Mouse (Mus musculus) spleen, adult 12 weeks (tissue): Measurements from ENCODE around the gene Ttc41.

Experiments used
- DNase-seq: peaks from one replicate; pipeline ENCODE4 v3.0.0; 2022; ENCODE audit warnings: low spot score

Gene Ttc41

DNA sequence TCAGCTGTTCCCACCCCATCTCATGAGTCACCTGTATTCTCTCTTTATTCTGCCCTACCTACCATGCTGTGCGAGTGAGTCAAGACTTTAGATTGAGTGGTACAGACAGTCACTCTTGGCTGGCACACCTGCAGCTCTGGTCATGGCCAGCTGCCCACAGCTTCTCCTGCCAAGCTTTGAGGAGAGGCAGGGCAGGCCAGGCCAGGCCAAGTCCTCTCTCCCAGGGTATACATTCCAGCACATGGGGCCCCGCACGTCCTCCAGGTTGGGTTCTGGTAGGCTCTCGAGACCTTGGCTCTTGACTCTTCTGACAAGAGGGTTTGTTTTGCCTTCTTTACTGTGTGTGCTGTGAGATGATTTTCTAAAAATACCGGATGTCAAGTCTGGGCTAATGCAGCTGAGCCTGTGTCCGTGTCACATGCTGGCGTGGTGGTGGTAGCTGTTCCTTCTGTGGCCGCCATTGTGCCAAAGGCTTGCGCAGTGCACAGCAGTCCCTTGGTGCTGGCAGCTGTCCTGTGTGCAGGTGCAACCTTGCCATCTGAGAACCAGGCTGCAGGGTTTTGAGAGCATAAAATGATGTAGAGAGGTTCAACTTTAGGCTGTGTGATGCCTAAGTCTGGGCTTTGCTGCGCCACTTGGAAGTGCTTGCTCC is 120.4 kb downstream of the Ttc41 start:
- DNase-seq = no peak
